In genomic region chr14:68198802-68199201, GRCm38 (mm10) we compare ENCODE assay signal across 10 mouse cellular contexts.
DNase-seq lines count a peak whose midpoint lies in the region; ATAC-seq and TF ChIP-seq lines count a peak whose summit lies in the region.
"Had no signal": no experiment of that assay in that cellular context is flagged by ENCODE, and none has a peak within 500 bp of the region (broad histone marks: within the 10 kb centered on the region; RNA-seq: fewer than 3 reads in every experiment).

No protein-coding gene starts in this region.

- TF ChIP-seq CTCF in cerebellum, adult 2 months (IDR thresholded peaks at IDR 0.05; ENCODE audit: borderline replicate concordance, insufficient read depth, low read depth, low read length), result no peak
- TF ChIP-seq CTCF in midbrain, postnatal 0 days (IDR thresholded peaks at IDR 0.05), result no peak

- no peak for ATAC-seq in kidney, embryonic 14.5 days (ENCODE audit: low FRiP score, low TSS enrichment)
- ATAC-seq in forebrain, embryonic 16.5 days, result no peak
- no peak for ATAC-seq in midbrain, postnatal 0 days (ENCODE audit: low FRiP score)

- no peak overlapping the region for H3K4me3 ChIP-seq in cerebellum, adult 2 months (replicated peaks; ENCODE audit: insufficient read depth, low read depth, low read length)
- no peak overlapping the region for H3K4me3 ChIP-seq in kidney, embryonic 14.5 days (ENCODE audit: low read length)
- no peak overlapping the region for H3K4me3 ChIP-seq in forebrain, embryonic 16.5 days (replicated peaks; ENCODE audit: low read length)
- H3K4me3 ChIP-seq in midbrain, postnatal 0 days (ENCODE audit: low read depth, low read length), result no peak overlapping the region
- H3K4me3 ChIP-seq: limb, embryonic 13.5 days had no signal

- H3K4me2 ChIP-seq in kidney, embryonic 14.5 days (replicated peaks; ENCODE audit: low read depth, low read length), result no peak overlapping the region
- peak overlapping the region; percentile 29 for H3K4me2 ChIP-seq in forebrain, embryonic 16.5 days (ENCODE audit: low read length)
- peak overlapping the region; percentile 27 for H3K4me2 ChIP-seq in midbrain, postnatal 0 days (ENCODE audit: low read depth, low read length, poor library complexity, severe bottlenecking)
- H3K4me2 ChIP-seq: limb, embryonic 13.5 days had no signal

- H3K27me3 ChIP-seq in cerebellum, adult 2 months (ENCODE audit: control insufficient read depth, insufficient read depth, low read length), result no peaks in the 10 kb centered on the region
- H3K27me3 ChIP-seq in kidney, embryonic 14.5 days (ENCODE audit: control insufficient read depth, insufficient read depth, low read length), result no peaks in the 10 kb centered on the region
- H3K27me3 ChIP-seq in forebrain, embryonic 16.5 days (replicated peaks; ENCODE audit: control insufficient read depth, insufficient read depth, low read length), result no peaks in the 10 kb centered on the region
- H3K27me3 ChIP-seq in midbrain, postnatal 0 days (ENCODE audit: insufficient read depth, low read length), result no peaks in the 10 kb centered on the region

- H3K9me3 ChIP-seq in kidney, embryonic 14.5 days (ENCODE audit: control insufficient read depth, low read length), result no peaks in the 10 kb centered on the region
- no peaks in the 10 kb centered on the region for H3K9me3 ChIP-seq in forebrain, embryonic 16.5 days (ENCODE audit: control insufficient read depth, low read length)
- no peaks in the 10 kb centered on the region for H3K9me3 ChIP-seq in midbrain, postnatal 0 days (ENCODE audit: low read length)
- H3K9me3 ChIP-seq: limb, embryonic 13.5 days had no signal

- H3K36me3 ChIP-seq in kidney, embryonic 14.5 days (ENCODE audit: control insufficient read depth, insufficient read depth, low read length), result no peaks in the 10 kb centered on the region
- H3K36me3 ChIP-seq in forebrain, embryonic 16.5 days (ENCODE audit: control insufficient read depth, insufficient read depth), result no peaks in the 10 kb centered on the region
- no peaks in the 10 kb centered on the region for H3K36me3 ChIP-seq in midbrain, postnatal 0 days (ENCODE audit: insufficient read depth, low read length)
- H3K36me3 ChIP-seq: limb, embryonic 13.5 days had no signal

- DNase-seq in cerebellum, adult 2 months, result peak; percentile 15 to 21
- no peak for DNase-seq in cerebellum, adult 11-12 months
- peak; percentile 17 for DNase-seq in kidney, postnatal 4 days
- DNase-seq in midbrain, postnatal 0 days (ENCODE audit: low spot score), result peak; percentile 26
- no peak for DNase-seq in layer of hippocampus, adult 18-20 months (ENCODE audit: low spot score in 2 of 2)
- DNase-seq in layer of hippocampus, adult 11-12 months (ENCODE audit: low spot score), result no peak

- H3K4me1 ChIP-seq in cerebellum, adult 2 months (ENCODE audit: control insufficient read depth, insufficient read depth, low read length), result peaks cover 3% of the 10 kb centered on the region; the same call in 1 of the 2 replicates
- no peaks in the 10 kb centered on the region for H3K4me1 ChIP-seq in kidney, embryonic 14.5 days (ENCODE audit: control insufficient read depth, insufficient read depth, low read length)
- H3K4me1 ChIP-seq in forebrain, embryonic 16.5 days (replicated peaks; ENCODE audit: control insufficient read depth, insufficient read depth, low read length), result peaks cover 28% of the 10 kb centered on the region
- no peaks in the 10 kb centered on the region for H3K4me1 ChIP-seq in midbrain, postnatal 0 days (ENCODE audit: insufficient read depth, low read length)
- H3K4me1 ChIP-seq: limb, embryonic 13.5 days had no signal

- no peak overlapping the region for H3K9ac ChIP-seq in kidney, embryonic 14.5 days (ENCODE audit: low read depth, low read length)
- H3K9ac ChIP-seq in forebrain, embryonic 16.5 days (replicated peaks; ENCODE audit: low read depth, low read length), result no peak overlapping the region
- no peak overlapping the region for H3K9ac ChIP-seq in midbrain, postnatal 0 days (replicated peaks; ENCODE audit: low read length, poor library complexity, severe bottlenecking)
- H3K9ac ChIP-seq: limb, embryonic 13.5 days had no signal

- no peak for TF ChIP-seq POLR2A in cerebellum, adult 2 months (IDR thresholded peaks at IDR 0.05; ENCODE audit: borderline replicate concordance, insufficient read depth, low read length)

- WGBS in cerebellum, adult 2 months, result 14% methylated on average over 8 of the region's 8 CpGs
- WGBS in kidney, embryonic 14.5 days, result 8% methylated on average over 8 of the region's 8 CpGs
- 8% methylated on average over 8 of the region's 8 CpGs for WGBS in forebrain, embryonic 16.5 days
- WGBS in midbrain, postnatal 0 days, result 6% methylated on average over 8 of the region's 8 CpGs

- no peak overlapping the region for H3K27ac ChIP-seq in cerebellum, adult 2 months (ENCODE audit: insufficient read depth, low read length)
- H3K27ac ChIP-seq in kidney, embryonic 14.5 days (ENCODE audit: low read depth, low read length), result no peak overlapping the region
- H3K27ac ChIP-seq in forebrain, embryonic 16.5 days (ENCODE audit: low read length), result no peak overlapping the region
- H3K27ac ChIP-seq in midbrain, postnatal 0 days (ENCODE audit: low read depth, low read length), result no peak overlapping the region
- H3K27ac ChIP-seq: limb, embryonic 13.5 days; macrophage had no signal

Comparison
In these comparisons a context has a peak if more than half of its experiments do, and no peak if none do; other contexts are left out.
1. DNase-seq: peak in cerebellum, adult 2 months (2 of 2), kidney, postnatal 4 days (2 of 2) and midbrain, postnatal 0 days (single experiment); none in cerebellum, adult 11-12 months (single experiment), layer of hippocampus, adult 18-20 months (0 of 2) and layer of hippocampus, adult 11-12 months (single experiment).